Mouse (Mus musculus): ENCODE measurements around the gene Trim41.
"Not testable (repeated sequence)": the region's sequence is repeated elsewhere in the genome, so short reads cannot be mapped to it uniquely, and the experiment has no call there.

- TF ChIP-seq GATA1, TAL1 (IDR thresholded peaks at IDR 0.05; ENCODE audit: low read length): not testable (repeated sequence)
Observed at GRCm38 (mm10) chr11:48821299-48821698, 4.1 kb upstream of the Trim41 start.

All from erythroblast, embryonic 14.5 days (primary cell).